Mouse (Mus musculus) lung, postnatal 0 days (tissue): ENCODE results near the gene Slc13a2.

Source experiments
- CTCF ChIP-seq: IDR thresholded peaks from 2 replicates; pipeline ENCODE4 v1.5.1; 2016; ENCODE audit warnings: antibody characterized with exemption, mild to moderate bottlenecking
- EP300 ChIP-seq: IDR thresholded peaks from 2 replicates; pipeline ENCODE4 v1.6.1; 2016; ENCODE audit warnings: antibody characterized with exemption, mild to moderate bottlenecking, control low read depth

GRCm38 (mm10) chr11:78454276-78454675 is 32.3 kb upstream of the Slc13a2 start:
- no peak for TF ChIP-seq CTCF
- no peak for TF ChIP-seq EP300
